Mouse (Mus musculus): ENCODE measurements around the gene E130114P18Rik. TPM values are rescaled to one million over a fixed set of nuclear protein-coding genes. Genes with fewer than 3 reads are reported as not detected.

Gene E130114P18Rik
- polyA plus RNA-seq, 1 experiment from 2014 or later: 26.3 TPM

- H3K9me3 ChIP-seq (ENCODE audit: control insufficient read depth, low read length): no peaks in the 10 kb centered on the region
- H3K36me3 ChIP-seq (replicated peaks; ENCODE audit: control insufficient read depth, insufficient read depth): no peaks in the 10 kb centered on the region
- H3K9ac ChIP-seq: no peak overlapping the region
- DNase-seq (ENCODE audit: low spot score) (no peak), ATAC-seq (ENCODE audit: low FRiP score) (no peak)
- H3K4me2 ChIP-seq (replicated peaks): no peak overlapping the region
- H3K27me3 ChIP-seq (ENCODE audit: control insufficient read depth, insufficient read depth, low read length): no peaks in the 10 kb centered on the region
- no peak overlapping the region for H3K4me3 ChIP-seq (replicated peaks; ENCODE audit: low read length)
- H3K4me1 ChIP-seq (replicated peaks; ENCODE audit: control insufficient read depth, insufficient read depth, low read length): no peaks in the 10 kb centered on the region
- no peak overlapping the region for H3K27ac ChIP-seq
- 91% methylated on average over 3 of the region's 3 CpGs for WGBS
Observed at GRCm38 (mm10) chr4:97730416-97730815, 47.5 kb downstream of the E130114P18Rik start.

GRCm38 (mm10) chr4:97729999-97730398 lies 47.9 kb downstream of the E130114P18Rik start:
- Histone ChIP-seq H3K4me1 (replicated peaks; ENCODE audit: control insufficient read depth, insufficient read depth, low read length) (no peaks in the 10 kb centered on the region), H3K9me3 (ENCODE audit: control insufficient read depth, low read length) (no peaks in the 10 kb centered on the region), H3K36me3 (replicated peaks; ENCODE audit: control insufficient read depth, insufficient read depth) (no peaks in the 10 kb centered on the region), H3K27ac (no peak overlapping the region), H3K27me3 (ENCODE audit: control insufficient read depth, insufficient read depth, low read length) (no peaks in the 10 kb centered on the region), H3K4me3 (replicated peaks; ENCODE audit: low read length) (no peak overlapping the region), H3K4me2 (replicated peaks) (no peak overlapping the region), H3K9ac (no peak overlapping the region)
- WGBS: 82% methylated on average over 6 of the region's 6 CpGs
- DNase-seq (ENCODE audit: low spot score): no peak
- no peak for ATAC-seq (ENCODE audit: low FRiP score)

DNA sequence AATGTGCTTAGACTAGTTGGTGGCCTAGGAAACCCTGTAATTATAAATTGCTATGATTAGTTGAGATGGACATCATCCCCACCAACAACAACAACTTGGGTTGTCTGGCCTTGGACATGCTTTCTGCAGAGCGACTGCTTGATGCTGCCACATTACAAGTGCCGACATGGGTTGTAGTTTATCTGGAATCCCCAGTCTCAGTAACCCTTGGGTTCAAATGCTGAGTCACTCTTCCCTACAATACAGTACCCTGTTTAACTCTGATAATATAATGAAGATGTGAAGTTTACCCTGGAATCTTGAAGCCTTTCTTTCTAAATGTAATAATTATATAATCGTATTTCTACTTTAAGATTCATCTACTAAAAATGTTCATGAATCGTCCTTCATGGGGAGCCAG lies 49.4 kb downstream of the E130114P18Rik start:
- Histone ChIP-seq H3K27ac (no peak overlapping the region), H3K27me3 (ENCODE audit: control insufficient read depth, insufficient read depth, low read length) (no peaks in the 10 kb centered on the region), H3K9ac (no peak overlapping the region), H3K4me1 (replicated peaks; ENCODE audit: control insufficient read depth, insufficient read depth, low read length) (no peaks in the 10 kb centered on the region), H3K36me3 (replicated peaks; ENCODE audit: control insufficient read depth, insufficient read depth) (no peaks in the 10 kb centered on the region), H3K9me3 (ENCODE audit: control insufficient read depth, low read length) (no peaks in the 10 kb centered on the region), H3K4me3 (replicated peaks; ENCODE audit: low read length) (no peak overlapping the region), H3K4me2 (replicated peaks) (no peak overlapping the region)
- DNase-seq (ENCODE audit: low spot score) (no peak), ATAC-seq (ENCODE audit: low FRiP score) (no peak)
- 97% methylated on average over 4 of the region's 4 CpGs for WGBS

DNA sequence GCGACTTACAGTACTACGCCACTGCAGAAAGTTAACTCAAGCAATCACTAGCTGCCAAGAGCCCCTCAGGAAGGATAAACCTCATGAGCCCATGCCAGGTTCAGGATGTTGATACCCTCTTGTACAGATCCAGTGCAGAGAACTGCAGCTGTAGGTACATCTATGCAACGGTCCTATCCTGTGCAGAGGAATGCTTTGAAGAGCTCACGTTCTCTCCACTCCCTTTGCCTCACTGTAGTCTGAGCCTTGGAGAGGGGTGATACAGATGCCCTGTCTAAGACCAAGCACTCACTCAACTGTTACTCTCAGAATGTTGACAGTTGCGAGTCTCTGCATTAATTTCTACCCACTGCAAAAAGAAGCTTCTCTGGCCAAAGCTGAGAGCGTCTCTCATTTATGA lies 54.5 kb downstream of the E130114P18Rik start:
- WGBS: 93% methylated on average over 6 of the region's 6 CpGs
- no peak overlapping the region for H3K9ac ChIP-seq
- H3K27ac ChIP-seq: no peak overlapping the region
- no peaks in the 10 kb centered on the region for H3K36me3 ChIP-seq (replicated peaks; ENCODE audit: control insufficient read depth, insufficient read depth)
- no peak for ATAC-seq (ENCODE audit: low FRiP score)
- H3K4me1 ChIP-seq (replicated peaks; ENCODE audit: control insufficient read depth, insufficient read depth, low read length): no peaks in the 10 kb centered on the region
- H3K27me3 ChIP-seq (ENCODE audit: control insufficient read depth, insufficient read depth, low read length): no peaks in the 10 kb centered on the region
- no peak for DNase-seq (ENCODE audit: low spot score)
- H3K9me3 ChIP-seq (ENCODE audit: control insufficient read depth, low read length): no peaks in the 10 kb centered on the region
- H3K4me3 ChIP-seq (replicated peaks; ENCODE audit: low read length): no peak overlapping the region
- no peak overlapping the region for H3K4me2 ChIP-seq (replicated peaks)

- Histone ChIP-seq H3K4me2 (replicated peaks) (no peak overlapping the region), H3K4me3 (replicated peaks; ENCODE audit: low read length) (no peak overlapping the region), H3K9ac (no peak overlapping the region), H3K27me3 (ENCODE audit: control insufficient read depth, insufficient read depth, low read length) (no peaks in the 10 kb centered on the region), H3K4me1 (replicated peaks; ENCODE audit: control insufficient read depth, insufficient read depth, low read length) (no peaks in the 10 kb centered on the region), H3K27ac (no peak overlapping the region), H3K9me3 (ENCODE audit: control insufficient read depth, low read length) (no peaks in the 10 kb centered on the region), H3K36me3 (replicated peaks; ENCODE audit: control insufficient read depth, insufficient read depth) (no peaks in the 10 kb centered on the region)
- ATAC-seq (ENCODE audit: low FRiP score): no peak
- DNase-seq (ENCODE audit: low spot score): no peak
- WGBS: 58% methylated on average over 10 of the region's 10 CpGs
Observed at GRCm38 (mm10) chr4:97722666-97723065, 55.2 kb downstream of the E130114P18Rik start.

DNA sequence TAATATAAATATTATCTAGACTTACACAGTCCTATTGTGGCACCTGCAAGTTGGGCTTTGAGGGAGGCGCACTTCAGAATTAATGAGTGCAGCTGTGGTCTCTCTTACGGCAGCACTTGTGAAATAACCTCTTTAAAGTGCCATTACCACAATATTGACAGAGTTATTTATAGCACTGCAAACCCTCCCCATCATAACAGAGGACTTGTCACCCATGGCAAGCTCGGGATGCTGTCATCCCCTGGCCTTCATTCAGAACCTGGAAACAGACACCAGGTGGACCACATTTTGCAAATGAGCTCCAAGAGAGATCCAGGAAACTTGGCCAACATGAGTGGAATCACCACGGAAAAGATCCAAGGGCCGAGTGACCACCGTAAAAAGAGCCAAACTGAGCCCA lies 63.3 kb downstream of the E130114P18Rik start:
- 0 out of 2 replicates have a peak, but pooled peaks cover 10% of the 10 kb centered on the region for H3K4me1 ChIP-seq (replicated peaks; ENCODE audit: control insufficient read depth, insufficient read depth, low read length)
- no peak overlapping the region for H3K27ac ChIP-seq
- no peaks in the 10 kb centered on the region for H3K36me3 ChIP-seq (replicated peaks; ENCODE audit: control insufficient read depth, insufficient read depth)
- WGBS: 66% methylated on average over 6 of the region's 6 CpGs
- H3K27me3 ChIP-seq (ENCODE audit: control insufficient read depth, insufficient read depth, low read length): no peaks in the 10 kb centered on the region
- H3K4me2 ChIP-seq (replicated peaks): no peak overlapping the region
- H3K4me3 ChIP-seq (replicated peaks; ENCODE audit: low read length): no peak overlapping the region
- DNase-seq (ENCODE audit: low spot score): no peak
- no peaks in the 10 kb centered on the region for H3K9me3 ChIP-seq (ENCODE audit: control insufficient read depth, low read length)
- H3K9ac ChIP-seq: no peak overlapping the region
- no peak for ATAC-seq (ENCODE audit: low FRiP score)

DNA sequence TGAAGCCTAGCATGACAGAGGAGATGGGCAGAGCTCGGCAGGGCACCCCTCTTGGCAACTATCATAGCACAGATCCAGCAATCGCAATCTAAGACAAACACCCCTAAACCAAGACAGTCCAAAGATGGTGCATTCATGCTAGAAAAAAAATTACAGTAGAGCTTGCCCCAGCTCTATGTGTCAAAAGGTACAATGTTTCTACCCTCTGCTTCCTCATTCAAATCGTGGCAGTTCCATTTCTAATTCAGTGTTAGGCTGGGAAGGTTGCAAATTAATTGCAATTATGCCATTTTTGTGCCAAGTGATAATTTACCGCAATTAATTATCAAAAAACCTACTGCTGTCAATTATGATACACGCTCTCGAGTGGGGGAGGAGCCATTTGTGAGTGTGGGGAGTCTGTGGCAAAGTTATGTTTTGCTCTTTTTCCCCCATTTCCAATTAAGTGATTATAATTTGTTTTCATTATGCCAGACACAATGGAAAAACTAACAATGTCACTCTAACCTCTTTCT lies 63.7 kb downstream of the E130114P18Rik start:
- H3K9me3 ChIP-seq (ENCODE audit: control insufficient read depth, low read length): no peaks in the 10 kb centered on the region
- no peak overlapping the region for H3K9ac ChIP-seq
- H3K4me3 ChIP-seq (replicated peaks; ENCODE audit: low read length): no peak overlapping the region
- H3K27me3 ChIP-seq (ENCODE audit: control insufficient read depth, insufficient read depth, low read length): no peaks in the 10 kb centered on the region
- 0 out of 2 replicates have a peak, but pooled peaks cover 10% of the 10 kb centered on the region for H3K4me1 ChIP-seq (replicated peaks; ENCODE audit: control insufficient read depth, insufficient read depth, low read length)
- no peak overlapping the region for H3K27ac ChIP-seq
- ATAC-seq (ENCODE audit: low FRiP score) (no peak), DNase-seq (ENCODE audit: low spot score) (no peak)
- 71% methylated on average over 6 of the region's 6 CpGs for WGBS
- H3K36me3 ChIP-seq (replicated peaks; ENCODE audit: control insufficient read depth, insufficient read depth): no peaks in the 10 kb centered on the region
- H3K4me2 ChIP-seq (replicated peaks): no peak overlapping the region

- no peak overlapping the region for H3K4me3 ChIP-seq (replicated peaks; ENCODE audit: low read length)
Observed at GRCm38 (mm10) chr4:97712547-97712946, 65.3 kb downstream of the E130114P18Rik start.

DNA sequence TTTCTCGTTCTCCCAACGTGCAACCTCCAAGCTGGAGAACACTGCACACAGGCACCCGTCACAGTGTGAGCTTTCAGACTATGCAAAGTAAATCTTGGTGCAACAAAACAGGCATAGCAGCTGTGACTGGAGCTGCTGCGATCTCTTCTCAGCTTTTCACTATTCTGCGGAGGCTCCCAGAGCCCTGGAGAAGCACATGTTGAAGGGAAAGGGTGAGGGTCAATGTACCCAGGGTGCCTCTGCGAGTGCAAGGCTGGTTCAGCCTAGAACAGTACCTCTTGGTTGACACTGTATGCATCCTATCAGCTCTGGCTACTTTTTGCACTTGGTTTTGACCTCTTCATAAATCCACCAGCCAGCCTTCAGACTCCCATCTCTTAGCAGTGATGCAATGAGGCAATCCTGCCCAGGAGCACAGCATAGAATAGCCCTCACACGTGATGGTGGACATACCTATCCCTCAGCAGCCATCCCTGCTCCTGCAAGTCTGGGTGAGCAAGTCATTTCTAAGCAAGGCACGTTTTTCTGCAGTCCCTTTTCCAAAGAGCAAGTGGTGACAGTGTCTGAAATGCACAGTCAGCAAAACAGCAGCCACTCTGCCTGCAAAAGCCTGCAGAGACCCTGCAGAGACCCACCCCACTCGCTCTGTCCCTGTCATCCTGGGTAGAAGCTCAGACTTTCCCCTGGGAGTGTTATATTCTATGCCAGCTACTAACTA lies 67.7 kb downstream of the E130114P18Rik start:
- DNase-seq (ENCODE audit: low spot score) (no peak), ATAC-seq (ENCODE audit: low FRiP score) (peak; percentile 32; the same call in 1 of the 2 replicates)
- Histone ChIP-seq H3K4me1 (replicated peaks; ENCODE audit: control insufficient read depth, insufficient read depth, low read length) (0 out of 2 replicates have a peak, but pooled peaks cover 10% of the 10 kb centered on the region), H3K9me3 (ENCODE audit: control insufficient read depth, low read length) (no peaks in the 10 kb centered on the region), H3K9ac (peak overlapping the region; percentile 12; the same call in 1 of the 2 replicates), H3K27me3 (ENCODE audit: control insufficient read depth, insufficient read depth, low read length) (no peaks in the 10 kb centered on the region), H3K27ac (peak overlapping the region; percentile 65; the same call in 1 of the 2 replicates), H3K4me3 (replicated peaks; ENCODE audit: low read length) (no peak overlapping the region), H3K4me2 (replicated peaks) (no peak overlapping the region), H3K36me3 (replicated peaks; ENCODE audit: control insufficient read depth, insufficient read depth) (no peaks in the 10 kb centered on the region)
- 31% methylated on average over 9 of the region's 9 CpGs for WGBS

More at GRCm38 (mm10) chr4:97712547-97712946, 65.3 kb downstream of the E130114P18Rik start:
- Histone ChIP-seq H3K27ac (no peak overlapping the region), H3K9me3 (ENCODE audit: control insufficient read depth, low read length) (no peaks in the 10 kb centered on the region), H3K9ac (no peak overlapping the region), H3K4me2 (replicated peaks) (no peak overlapping the region), H3K4me1 (replicated peaks; ENCODE audit: control insufficient read depth, insufficient read depth, low read length) (0 out of 2 replicates have a peak, but pooled peaks cover 10% of the 10 kb centered on the region), H3K36me3 (replicated peaks; ENCODE audit: control insufficient read depth, insufficient read depth) (no peaks in the 10 kb centered on the region), H3K27me3 (ENCODE audit: control insufficient read depth, insufficient read depth, low read length) (no peaks in the 10 kb centered on the region)
- 26% methylated on average over 1 of the region's 1 CpGs for WGBS
- no peak for DNase-seq (ENCODE audit: low spot score)
- ATAC-seq (ENCODE audit: low FRiP score): no peak
